ENCODE assay signal across 32 mouse cellular contexts in the genomic region with DNA sequence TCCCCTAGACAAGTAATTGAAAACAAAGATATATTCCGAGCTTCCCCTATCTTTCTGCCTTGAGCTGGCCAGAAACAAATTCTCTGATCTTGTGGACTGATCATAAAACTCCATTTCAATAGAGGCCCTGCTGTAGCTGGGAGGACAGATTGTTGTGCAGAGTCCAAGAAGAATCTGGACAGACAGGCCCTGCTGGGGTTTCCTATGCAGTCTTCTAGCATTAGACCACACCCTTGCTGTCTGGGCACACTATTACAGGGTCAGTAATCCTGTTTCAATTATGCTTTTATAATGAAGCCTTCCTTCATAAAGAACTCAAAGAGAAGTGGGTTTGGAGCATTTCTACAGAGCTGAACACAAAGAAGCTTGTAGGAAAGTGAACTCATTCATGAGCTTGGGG. TPM values are rescaled to one million over a fixed set of nuclear protein-coding genes. Genes with fewer than 3 reads are reported as not detected.
A peak's percentile ranks its signal among the peaks of the same experiment; 100 is the strongest.
DNase-seq lines count a peak whose midpoint lies in the region; ATAC-seq lines count a peak whose summit lies in the region.
"Had no signal": no experiment of that assay in that cellular context is flagged by ENCODE, and none has a peak within 500 bp of the region (broad histone marks: within the 10 kb centered on the region; RNA-seq: fewer than 3 reads in every experiment).

No protein-coding gene starts in this region.

- H3K4me3 ChIP-seq in embryonic facial prominence, embryonic 13.5 days, result no peak overlapping the region
- H3K4me3 ChIP-seq in embryonic facial prominence, embryonic 10.5 days, result no peak overlapping the region
- H3K4me3 ChIP-seq in heart, embryonic 11.5 days (ENCODE audit: low read depth, low read length), result no peak overlapping the region
- H3K4me3 ChIP-seq in intestine, embryonic 14.5 days (ENCODE audit: low read depth, low read length), result no peak overlapping the region
- H3K4me3 ChIP-seq in stomach, embryonic 16.5 days (replicated peaks; ENCODE audit: low read length), result no peak overlapping the region
- H3K4me3 ChIP-seq: embryonic facial prominence, embryonic 12.5 days; heart, adult 2 months; heart, embryonic 15.5 days; hindbrain, embryonic 13.5 days; limb, embryonic 13.5 days; liver, embryonic 13.5 days had no signal

- H3K9me3 ChIP-seq in embryonic facial prominence, embryonic 13.5 days, result no peaks in the 10 kb centered on the region; the same call in 1 of the 2 replicates
- no peaks in the 10 kb centered on the region for H3K9me3 ChIP-seq in embryonic facial prominence, embryonic 10.5 days
- 0 out of 2 replicates have a peak, but pooled peaks cover 2% of the 10 kb centered on the region for H3K9me3 ChIP-seq in heart, embryonic 11.5 days (replicated peaks; ENCODE audit: control insufficient read depth, low read length)
- no peaks in the 10 kb centered on the region for H3K9me3 ChIP-seq in intestine, embryonic 14.5 days (ENCODE audit: control insufficient read depth, low read length)
- H3K9me3 ChIP-seq in stomach, embryonic 16.5 days (replicated peaks; ENCODE audit: control insufficient read depth, low read length), result no peaks in the 10 kb centered on the region
- H3K9me3 ChIP-seq: embryonic facial prominence, embryonic 12.5 days; heart, embryonic 15.5 days; hindbrain, embryonic 13.5 days; limb, embryonic 13.5 days; liver, embryonic 13.5 days had no signal

- peaks cover 24% of the 10 kb centered on the region for H3K36me3 ChIP-seq in embryonic facial prominence, embryonic 13.5 days
- H3K36me3 ChIP-seq in embryonic facial prominence, embryonic 10.5 days (replicated peaks), result peaks cover 45% of the 10 kb centered on the region
- no peaks in the 10 kb centered on the region for H3K36me3 ChIP-seq in heart, embryonic 11.5 days (ENCODE audit: control insufficient read depth, insufficient read depth, low read length)
- peaks cover 9% of the 10 kb centered on the region for H3K36me3 ChIP-seq in intestine, embryonic 14.5 days (ENCODE audit: control insufficient read depth, insufficient read depth, low read length)
- no peaks in the 10 kb centered on the region for H3K36me3 ChIP-seq in stomach, embryonic 16.5 days (ENCODE audit: control insufficient read depth, insufficient read depth, low read length)

- H3K9ac ChIP-seq in embryonic facial prominence, embryonic 13.5 days, result no peak overlapping the region
- H3K9ac ChIP-seq in heart, embryonic 11.5 days (ENCODE audit: low read depth, low read length), result no peak overlapping the region
- H3K9ac ChIP-seq in intestine, embryonic 14.5 days (ENCODE audit: low read length), result no peak overlapping the region
- H3K9ac ChIP-seq in stomach, embryonic 16.5 days (ENCODE audit: low read length), result no peak overlapping the region
- H3K9ac ChIP-seq: embryonic facial prominence, embryonic 12.5 days; heart, embryonic 15.5 days; hindbrain, embryonic 13.5 days; limb, embryonic 13.5 days; liver, embryonic 13.5 days had no signal

- H3K27me3 ChIP-seq in embryonic facial prominence, embryonic 13.5 days, result no peaks in the 10 kb centered on the region
- H3K27me3 ChIP-seq in embryonic facial prominence, embryonic 10.5 days (replicated peaks; ENCODE audit: low read depth, poor library complexity, severe bottlenecking), result no peaks in the 10 kb centered on the region
- H3K27me3 ChIP-seq in heart, embryonic 11.5 days (ENCODE audit: control insufficient read depth, insufficient read depth, low read length), result no peaks in the 10 kb centered on the region
- H3K27me3 ChIP-seq in intestine, embryonic 14.5 days (replicated peaks; ENCODE audit: control insufficient read depth, insufficient read depth, low read length), result no peaks in the 10 kb centered on the region
- no peaks in the 10 kb centered on the region for H3K27me3 ChIP-seq in stomach, embryonic 16.5 days (ENCODE audit: control insufficient read depth, insufficient read depth, low read length)
- H3K27me3 ChIP-seq: embryonic facial prominence, embryonic 12.5 days; heart, embryonic 15.5 days; hindbrain, embryonic 13.5 days; limb, embryonic 13.5 days; liver, embryonic 13.5 days had no signal

- peak overlapping the region; percentile 49 for H3K27ac ChIP-seq in embryonic facial prominence, embryonic 13.5 days
- no peak overlapping the region for H3K27ac ChIP-seq in embryonic facial prominence, embryonic 10.5 days (replicated peaks)
- H3K27ac ChIP-seq in heart, embryonic 11.5 days (ENCODE audit: low read depth, low read length), result no peak overlapping the region
- H3K27ac ChIP-seq in intestine, embryonic 14.5 days (ENCODE audit: low read depth), result 0 out of 2 replicates have a peak overlapping the region, but pooled peaks have one; percentile 10
- peak overlapping the region; percentile 60; the same call in 1 of the 2 replicates for H3K27ac ChIP-seq in stomach, embryonic 16.5 days (ENCODE audit: low read length)
- H3K27ac ChIP-seq: embryonic facial prominence, embryonic 12.5 days; heart, adult 2 months; heart, embryonic 15.5 days; hindbrain, embryonic 13.5 days; limb, embryonic 13.5 days; liver, embryonic 13.5 days had no signal

- 68% methylated on average over 1 of the region's 1 CpGs for WGBS in embryonic facial prominence, embryonic 13.5 days
- 89% methylated on average over 1 of the region's 1 CpGs for WGBS in embryonic facial prominence, embryonic 10.5 days
- WGBS in heart, embryonic 11.5 days (ENCODE audit: insufficient replicate concordance), result 78% methylated on average over 1 of the region's 1 CpGs
- WGBS in intestine, embryonic 14.5 days, result 60% methylated on average over 1 of the region's 1 CpGs
- WGBS in stomach, embryonic 16.5 days, result 55% methylated on average over 1 of the region's 1 CpGs

- DNase-seq in embryonic facial prominence, embryonic 10.5 days (ENCODE audit: low spot score), result no peak
- peak; percentile 61 for DNase-seq in heart, adult 11 months
- no peak for DNase-seq in intestine, embryonic 14.5 days (ENCODE audit: low spot score)
- DNase-seq in adrenal gland, adult (ENCODE audit: inconsistent age in 2 of 2, low spot score in 1 of 2), result no peak
- no peak for DNase-seq in adrenal gland, postnatal 36 days
- DNase-seq: adrenal gland, postnatal 14 days; cerebellum, adult 11 months; cerebellum, postnatal 10 days; gastrocnemius, postnatal 14 days; heart, adult 2 months; heart, postnatal 36 days; kidney, postnatal 36 days; liver, embryonic 13.5 days; lung, adult 2 months; lung, postnatal 14 days; thymus, postnatal 36 days had no signal

- ATAC-seq in embryonic facial prominence, embryonic 13.5 days (ENCODE audit: insufficient number of reproducible peaks, insufficient read depth, low FRiP score, low TSS enrichment, low read depth), result no peak
- ATAC-seq in heart, embryonic 11.5 days (replicated peaks; ENCODE audit: insufficient number of reproducible peaks, low FRiP score, low TSS enrichment), result no peak
- 0 out of 2 replicates have a peak, but pooled peaks have one; percentile 58 for ATAC-seq in intestine, embryonic 14.5 days (replicated peaks; ENCODE audit: low FRiP score, low TSS enrichment, low read depth)
- ATAC-seq in stomach, embryonic 16.5 days (ENCODE audit: insufficient read depth, low FRiP score), result no peak
- ATAC-seq: inflammation-experienced regulatory T-cells, adult 6 months had no signal

- H3K4me2 ChIP-seq in embryonic facial prominence, embryonic 13.5 days, result no peak overlapping the region
- no peak overlapping the region for H3K4me2 ChIP-seq in heart, embryonic 11.5 days
- no peak overlapping the region for H3K4me2 ChIP-seq in intestine, embryonic 14.5 days (ENCODE audit: low read length)
- no peak overlapping the region for H3K4me2 ChIP-seq in stomach, embryonic 16.5 days (ENCODE audit: low read depth, low read length)
- H3K4me2 ChIP-seq: embryonic facial prominence, embryonic 12.5 days; heart, embryonic 15.5 days; hindbrain, embryonic 13.5 days; limb, embryonic 13.5 days; liver, embryonic 13.5 days; midbrain, embryonic 11.5 days had no signal

- peaks cover 13% of the 10 kb centered on the region for H3K4me1 ChIP-seq in embryonic facial prominence, embryonic 13.5 days
- peaks cover 4% of the 10 kb centered on the region; the same call in 1 of the 2 replicates for H3K4me1 ChIP-seq in embryonic facial prominence, embryonic 10.5 days
- H3K4me1 ChIP-seq in heart, embryonic 11.5 days (ENCODE audit: control insufficient read depth, insufficient read depth, low read length), result no peaks in the 10 kb centered on the region
- peaks cover 13% of the 10 kb centered on the region for H3K4me1 ChIP-seq in intestine, embryonic 14.5 days (replicated peaks; ENCODE audit: control insufficient read depth, insufficient read depth, low read length)
- peaks cover 3% of the 10 kb centered on the region for H3K4me1 ChIP-seq in stomach, embryonic 16.5 days (ENCODE audit: control insufficient read depth, insufficient read depth, low read length)
- H3K4me1 ChIP-seq: liver, embryonic 13.5 days had no signal

RNA-seq across cellular contexts. Expression of a gene that starts 12.5 kb away (rescaled TPM):
- 20.8 and 24.0 TPM in 2 replicates for polyA plus RNA-seq in embryonic facial prominence, embryonic 13.5 days (2015; fragmentation: Nextera tagmentation; extraction: Ambion mirVana)
- 19.3 and 19.4 TPM in 2 replicates for polyA plus RNA-seq in embryonic facial prominence, embryonic 10.5 days (2016; fragmentation: Nextera tagmentation; extraction: Ambion mirVana)
- polyA plus RNA-seq in heart, embryonic 11.5 days (2014; fragmentation: Nextera tagmentation; extraction: Ambion mirVana), result 16.2 and 16.9 TPM in 2 replicates
- 16.8 and 17.8 TPM in 2 replicates for polyA plus RNA-seq in intestine, embryonic 14.5 days (2014; fragmentation: Nextera tagmentation; extraction: Ambion mirVana)
- polyA plus RNA-seq in stomach, embryonic 16.5 days (2015; fragmentation: Nextera tagmentation; extraction: Ambion mirVana), result 18.3 and 19.7 TPM in 2 replicates
- total RNA-seq in adrenal gland, postnatal 36 days (2021), result 10 to 100 TPM; 30.7 to 31.1 TPM

RNA-seq across cellular contexts. Expression of a gene that starts 24.2 kb away (rescaled TPM):
- 55.4 and 58.0 TPM in 2 replicates for polyA plus RNA-seq in embryonic facial prominence, embryonic 13.5 days (2015; fragmentation: Nextera tagmentation; extraction: Ambion mirVana)
- polyA plus RNA-seq in embryonic facial prominence, embryonic 10.5 days (2016; fragmentation: Nextera tagmentation; extraction: Ambion mirVana), result 22.1 and 26.8 TPM in 2 replicates
- polyA plus RNA-seq in heart, embryonic 11.5 days (2014; fragmentation: Nextera tagmentation; extraction: Ambion mirVana), result 46.3 and 50.3 TPM in 2 replicates
- 59.9 and 69.9 TPM in 2 replicates for polyA plus RNA-seq in intestine, embryonic 14.5 days (2014; fragmentation: Nextera tagmentation; extraction: Ambion mirVana)
- polyA plus RNA-seq in stomach, embryonic 16.5 days (2015; fragmentation: Nextera tagmentation; extraction: Ambion mirVana), result 75.6 and 77.9 TPM in 2 replicates
- total RNA-seq in adrenal gland, postnatal 36 days (2021), result 10 to 100 TPM; 48.2 to 56.7 TPM

RNA-seq across cellular contexts. Expression of a gene that starts 43.4 kb away (rescaled TPM):
- 91.3 and 99.5 TPM in 2 replicates for polyA plus RNA-seq in embryonic facial prominence, embryonic 13.5 days (2015; fragmentation: Nextera tagmentation; extraction: Ambion mirVana)
- 76.0 and 79.7 TPM in 2 replicates for polyA plus RNA-seq in embryonic facial prominence, embryonic 10.5 days (2016; fragmentation: Nextera tagmentation; extraction: Ambion mirVana)
- 56.0 and 69.0 TPM in 2 replicates for polyA plus RNA-seq in heart, embryonic 11.5 days (2014; fragmentation: Nextera tagmentation; extraction: Ambion mirVana)
- 71.1 and 79.3 TPM in 2 replicates for polyA plus RNA-seq in intestine, embryonic 14.5 days (2014; fragmentation: Nextera tagmentation; extraction: Ambion mirVana)
- 79.5 and 82.1 TPM in 2 replicates for polyA plus RNA-seq in stomach, embryonic 16.5 days (2015; fragmentation: Nextera tagmentation; extraction: Ambion mirVana)
- total RNA-seq in adrenal gland, postnatal 36 days (2021), result 100 to 1,000 TPM; 135 to 214 TPM

RNA-seq across cellular contexts. Expression of a gene that starts 47.9 kb away (rescaled TPM):
- polyA plus RNA-seq in embryonic facial prominence, embryonic 13.5 days (2015; fragmentation: Nextera tagmentation; extraction: Ambion mirVana), result 77.1 and 77.5 TPM in 2 replicates
- polyA plus RNA-seq in embryonic facial prominence, embryonic 10.5 days (2016; fragmentation: Nextera tagmentation; extraction: Ambion mirVana), result 69.8 and 71.0 TPM in 2 replicates
- 54.0 and 59.5 TPM in 2 replicates for polyA plus RNA-seq in heart, embryonic 11.5 days (2014; fragmentation: Nextera tagmentation; extraction: Ambion mirVana)
- polyA plus RNA-seq in intestine, embryonic 14.5 days (2014; fragmentation: Nextera tagmentation; extraction: Ambion mirVana), result 65.0 and 66.8 TPM in 2 replicates
- polyA plus RNA-seq in stomach, embryonic 16.5 days (2015; fragmentation: Nextera tagmentation; extraction: Ambion mirVana), result 44.4 and 51.6 TPM in 2 replicates
- 100 to 1,000 TPM in 1 of 2 experiments, 10 to 100 TPM in 1; 89.5 to 100 TPM for total RNA-seq in adrenal gland, postnatal 36 days (2021)

RNA-seq across cellular contexts. Expression of a gene that starts 56.6 kb away (rescaled TPM):
- polyA plus RNA-seq in embryonic facial prominence, embryonic 13.5 days (2015; fragmentation: Nextera tagmentation; extraction: Ambion mirVana), result 0.15 and 0.30 TPM in 2 replicates
- polyA plus RNA-seq in embryonic facial prominence, embryonic 10.5 days (2016; fragmentation: Nextera tagmentation; extraction: Ambion mirVana), result 0.11 and 0.15 TPM in 2 replicates
- polyA plus RNA-seq in heart, embryonic 11.5 days (2014; fragmentation: Nextera tagmentation; extraction: Ambion mirVana), result not detected in 2 replicates
- polyA plus RNA-seq in intestine, embryonic 14.5 days (2014; fragmentation: Nextera tagmentation; extraction: Ambion mirVana), result not detected in 2 replicates
- not detected in 2 replicates for polyA plus RNA-seq in stomach, embryonic 16.5 days (2015; fragmentation: Nextera tagmentation; extraction: Ambion mirVana)
- not detected for total RNA-seq in adrenal gland, postnatal 36 days (2021)
- total RNA-seq: adrenal gland, postnatal 14 days; gastrocnemius, postnatal 14 days; heart, adult 2 months; heart, postnatal 36 days; layer of hippocampus, adult 8-10 months; left cerebral cortex, postnatal 14 days; megakaryocyte progenitor cell, adult 5-6 weeks; monocyte, adult 5-6 weeks; neutrophil, adult 5-6 weeks had no signal
- polyA plus RNA-seq: cortical plate, adult 2 months; liver, embryonic 13.5 days; lung, adult 2 months; midbrain, embryonic 11.5 days; small intestine, adult 2 months had no signal

Comparison
In these comparisons a context has a peak if more than half of its experiments do, and no peak if none do; other contexts are left out.
1. H3K27ac ChIP-seq: peak in embryonic facial prominence, embryonic 13.5 days (single experiment), intestine, embryonic 14.5 days (single experiment) and stomach, embryonic 16.5 days (single experiment); none in embryonic facial prominence, embryonic 10.5 days (single experiment) and heart, embryonic 11.5 days (single experiment).